Mouse (Mus musculus) hematopoietic stem cell, adult 5-6 weeks (primary cell): ENCODE data around the gene Mettl7a1. TPM values are rescaled to one million over a fixed set of nuclear protein-coding genes. Genes with fewer than 3 reads are reported as not detected.

Experiments
- ATAC-seq, 2 experiments: fragments of 125-278 bp in 1 of 2; replicated peaks in 1 of 2; 2 replicates each; pipeline ENCODE4 v1.8.0; 2016 to 2017; ENCODE audit warnings: inconsistent platforms in 2 of 2, mild to moderate bottlenecking in 2 of 2, moderate number of reproducible peaks in 2 of 2, low read depth in 1 of 2, moderate TSS enrichment in 1 of 2; ENCODE audit not compliant: low FRiP score in 2 of 2, poor library complexity in 2 of 2, severe bottlenecking in 2 of 2, insufficient read depth in 1 of 2, low TSS enrichment in 1 of 2
- total RNA-seq: library from RNA; stranded (forward); fragments of 172-1452, 232-1000 nt; gene quantifications from 2 replicates; pipeline ENCODE4 v1.2.3, GENCODE M21; 2017

Mettl7a1 gene
- total RNA-seq, 1 experiment from 2014 or later: 145 TPM

DNA sequence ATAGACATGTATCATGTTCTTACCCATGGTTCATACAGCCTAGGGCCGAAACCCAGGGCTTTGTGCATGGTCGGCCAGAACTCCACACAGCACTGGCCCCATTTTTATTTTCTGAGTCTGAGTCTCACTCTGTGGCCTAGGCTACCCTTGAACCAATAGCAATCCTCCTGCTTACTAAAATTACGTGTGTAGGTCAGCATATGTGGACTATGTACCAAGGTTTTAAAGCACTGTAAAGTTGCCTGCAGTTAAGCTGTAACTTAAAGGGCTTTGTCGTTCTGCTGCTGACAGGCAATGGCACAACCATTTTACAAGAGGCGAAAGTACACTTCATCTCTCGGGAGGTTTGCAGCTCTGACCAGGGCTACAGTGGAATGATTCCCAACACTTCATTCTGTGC is 15.0 kb upstream of the Mettl7a1 start:
- ATAC-seq: no peak

DNA sequence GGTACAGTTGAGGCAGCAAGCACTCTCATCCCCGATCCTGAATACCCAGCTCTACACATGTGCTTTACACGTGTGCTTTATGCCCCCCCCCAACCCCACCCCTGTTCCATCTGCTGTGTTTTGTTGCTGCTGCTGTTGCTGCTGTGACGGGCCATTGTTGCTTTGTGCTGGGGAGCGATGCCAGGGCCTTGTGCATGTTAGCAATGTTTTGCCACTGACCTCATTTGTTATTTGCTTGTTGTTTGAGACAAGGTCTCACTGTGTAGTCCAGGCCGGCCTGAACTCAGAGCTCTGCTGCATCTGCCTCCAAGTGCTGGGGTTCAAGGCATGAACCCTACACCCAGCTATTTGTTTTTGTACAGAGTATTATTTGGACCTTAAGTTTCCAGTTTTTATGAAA is 13.1 kb upstream of the Mettl7a1 start:
- ATAC-seq: no peak

DNA sequence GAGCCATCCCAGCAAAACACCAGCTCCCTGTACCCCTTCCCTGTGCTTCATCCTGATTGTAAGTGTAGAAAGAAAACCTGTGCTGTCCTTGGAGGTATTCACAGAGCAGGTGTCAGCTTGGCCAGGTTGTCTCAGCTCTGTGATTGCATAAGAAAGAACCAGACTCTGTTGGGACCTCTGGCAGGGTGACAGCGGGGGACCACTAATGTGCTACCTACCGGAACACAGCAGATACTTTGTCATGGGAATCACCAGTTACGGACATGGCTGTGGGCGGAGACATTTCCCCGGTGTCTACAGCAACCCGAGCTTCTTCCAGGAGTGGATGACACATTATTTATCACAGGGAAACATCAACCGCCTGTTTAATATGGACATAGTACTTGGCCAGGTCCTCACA is 11.6 kb upstream of the Mettl7a1 start:
- no peak for ATAC-seq

DNA sequence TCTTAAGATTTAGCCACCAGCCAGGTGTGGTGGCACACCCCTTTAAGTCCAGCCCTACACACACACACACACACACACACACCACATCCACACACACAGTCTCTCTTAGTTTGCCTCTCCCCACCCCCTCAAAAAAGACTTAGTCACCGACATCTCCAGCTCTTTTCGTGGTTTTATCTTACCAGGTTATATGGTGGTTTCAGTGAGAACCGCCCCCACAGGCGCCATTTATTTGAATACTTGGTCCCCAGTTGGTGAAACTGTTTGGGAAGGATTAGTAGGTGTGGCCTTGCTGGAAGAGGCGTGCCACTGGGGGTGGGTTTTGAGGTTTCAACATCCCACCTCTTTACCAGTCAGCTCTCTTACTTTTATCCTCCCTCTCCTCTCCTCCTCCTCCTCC is 6.1 kb upstream of the Mettl7a1 start:
- ATAC-seq: no peak

DNA sequence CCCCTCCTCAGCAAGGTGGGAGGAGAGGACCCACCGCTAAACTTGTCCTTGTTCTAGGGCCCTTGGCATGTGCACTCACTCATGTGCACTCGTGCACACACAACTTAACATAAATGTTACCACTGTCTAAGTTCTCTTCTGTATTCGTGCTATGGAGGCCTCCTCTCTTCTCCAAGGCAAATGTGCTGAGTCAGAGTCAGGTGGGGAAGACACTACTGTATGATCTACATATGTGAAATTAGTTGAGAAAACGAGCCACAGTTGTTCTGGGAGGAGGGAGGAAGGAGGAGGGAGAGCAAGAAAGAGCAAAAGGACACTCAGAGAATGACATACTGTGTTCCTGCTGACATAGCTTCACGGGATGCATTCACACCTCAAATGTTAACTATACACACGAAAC is 3.4 kb upstream of the Mettl7a1 start:
- ATAC-seq: no peak

DNA sequence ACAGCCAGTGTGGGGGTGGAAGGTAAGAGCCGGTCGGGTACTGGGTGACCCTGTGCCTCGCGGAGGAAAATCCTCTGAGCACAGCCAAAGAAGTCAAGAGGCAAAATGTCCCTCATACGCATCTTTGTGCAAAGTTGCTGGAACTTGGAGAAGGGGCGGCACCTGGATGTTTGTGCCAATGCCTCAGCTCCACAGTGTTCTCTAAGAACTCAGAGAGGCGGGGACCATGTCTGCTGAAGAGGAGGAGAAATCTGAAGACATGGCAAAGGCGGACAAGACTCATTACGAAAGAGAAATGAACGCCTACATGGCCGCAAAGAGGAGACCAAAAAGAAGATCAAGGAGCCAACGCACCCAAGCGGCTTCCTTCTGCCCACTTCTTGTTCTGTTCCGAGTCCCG is 2.4 kb upstream of the Mettl7a1 start:
- no peak for ATAC-seq

DNA sequence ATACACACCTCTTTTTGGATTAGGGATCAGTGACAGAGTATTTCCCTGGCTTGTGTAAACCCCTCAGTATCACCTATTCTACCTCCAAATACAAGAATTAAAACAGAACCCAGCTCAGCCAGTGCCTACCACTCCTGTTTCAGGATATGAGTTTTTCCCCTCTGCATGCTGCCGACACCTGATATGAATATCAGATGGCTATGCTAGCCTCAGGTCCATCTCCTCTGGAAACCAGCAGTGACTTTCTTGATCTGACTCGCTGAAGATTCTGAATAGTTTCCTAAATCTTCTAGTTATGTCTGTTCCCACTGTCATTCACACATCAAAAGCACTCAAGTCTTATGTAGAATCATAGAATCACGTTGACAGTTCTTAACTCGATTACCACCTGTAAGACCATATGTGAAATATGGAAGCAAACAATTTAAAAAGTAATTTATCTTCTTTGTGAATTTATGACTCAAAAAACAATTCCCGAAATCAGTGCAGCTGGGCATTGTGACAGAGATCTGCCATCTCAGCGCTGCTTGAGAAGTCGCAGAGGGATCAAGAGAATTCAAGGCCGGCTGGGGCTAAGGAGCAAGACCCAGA is 417 bp upstream of the Mettl7a1 start:
- ATAC-seq: no peak

DNA sequence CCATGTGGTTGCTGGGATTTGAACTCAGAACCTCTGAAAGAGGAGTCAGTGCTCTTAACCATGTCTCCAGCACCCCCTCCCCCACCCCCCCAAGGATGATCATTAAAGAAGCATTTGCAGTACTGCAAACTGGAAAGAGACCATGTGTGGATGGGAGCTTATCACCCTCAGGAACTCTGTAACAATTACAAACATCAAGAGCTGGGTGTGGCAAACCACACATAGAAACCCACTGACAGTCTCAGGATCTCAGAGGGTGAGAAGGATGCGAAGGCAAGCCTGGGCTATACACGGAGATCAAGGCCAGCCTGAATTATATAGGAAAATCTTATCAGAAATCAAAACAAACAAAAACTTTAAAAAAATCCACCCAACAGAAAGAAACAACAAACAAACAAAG is 2.3 kb downstream of the Mettl7a1 start:
- ATAC-seq: no peak

DNA sequence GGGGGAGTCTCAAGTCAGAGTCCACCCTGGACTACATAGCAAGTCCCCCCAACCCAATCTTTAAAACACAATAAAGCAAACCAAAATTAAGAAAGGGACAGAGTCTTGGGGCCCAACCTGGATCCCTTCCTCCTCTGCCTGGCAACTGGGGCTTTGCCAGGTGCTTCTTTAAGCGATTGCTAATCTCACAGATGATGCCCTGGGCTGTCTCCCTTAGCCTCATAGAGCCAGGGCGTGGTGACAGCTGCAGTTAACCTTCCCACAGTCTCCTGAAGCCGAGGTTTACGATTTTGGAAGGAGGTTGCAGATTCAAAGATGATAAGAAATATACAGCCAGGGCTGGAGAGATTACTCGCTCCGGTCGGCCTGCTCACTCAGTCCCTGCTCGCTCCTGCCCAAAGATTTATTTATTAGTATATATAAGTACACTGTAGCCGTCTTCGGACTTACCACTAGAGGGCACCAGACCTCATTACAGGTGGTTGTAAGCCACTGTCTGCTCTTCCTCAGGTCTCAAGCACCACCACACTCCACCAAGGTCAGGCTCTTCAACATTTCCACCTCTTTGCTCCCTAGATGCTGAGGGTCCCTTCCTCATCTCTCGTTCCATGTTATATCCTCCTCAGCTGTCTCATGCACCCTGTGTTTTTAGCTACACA is 3.6 kb downstream of the Mettl7a1 start:
- peak; percentile 23 to 36; a peak in 2 of 4 replicates for ATAC-seq

DNA sequence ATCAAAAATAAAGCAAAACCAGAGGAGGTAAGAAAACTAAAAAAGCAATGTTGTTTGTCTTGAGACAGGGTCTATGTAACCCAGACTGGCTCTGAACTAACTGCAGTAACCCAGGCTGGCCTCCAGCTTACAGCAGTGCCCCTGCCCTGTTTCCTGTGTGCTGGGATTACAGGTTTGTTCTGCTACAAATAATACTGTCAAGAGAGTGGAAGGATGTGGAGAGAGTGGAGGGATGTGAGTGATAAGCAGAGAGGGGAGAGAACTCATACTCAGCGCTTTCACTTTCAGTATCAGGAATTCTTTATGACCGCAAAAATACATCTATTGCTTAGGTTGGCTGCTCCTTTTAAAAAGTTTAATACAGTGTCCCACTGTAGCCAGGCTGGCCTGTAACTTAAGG is 8.4 kb downstream of the Mettl7a1 start:
- ATAC-seq: peak; percentile 87 to 89

DNA sequence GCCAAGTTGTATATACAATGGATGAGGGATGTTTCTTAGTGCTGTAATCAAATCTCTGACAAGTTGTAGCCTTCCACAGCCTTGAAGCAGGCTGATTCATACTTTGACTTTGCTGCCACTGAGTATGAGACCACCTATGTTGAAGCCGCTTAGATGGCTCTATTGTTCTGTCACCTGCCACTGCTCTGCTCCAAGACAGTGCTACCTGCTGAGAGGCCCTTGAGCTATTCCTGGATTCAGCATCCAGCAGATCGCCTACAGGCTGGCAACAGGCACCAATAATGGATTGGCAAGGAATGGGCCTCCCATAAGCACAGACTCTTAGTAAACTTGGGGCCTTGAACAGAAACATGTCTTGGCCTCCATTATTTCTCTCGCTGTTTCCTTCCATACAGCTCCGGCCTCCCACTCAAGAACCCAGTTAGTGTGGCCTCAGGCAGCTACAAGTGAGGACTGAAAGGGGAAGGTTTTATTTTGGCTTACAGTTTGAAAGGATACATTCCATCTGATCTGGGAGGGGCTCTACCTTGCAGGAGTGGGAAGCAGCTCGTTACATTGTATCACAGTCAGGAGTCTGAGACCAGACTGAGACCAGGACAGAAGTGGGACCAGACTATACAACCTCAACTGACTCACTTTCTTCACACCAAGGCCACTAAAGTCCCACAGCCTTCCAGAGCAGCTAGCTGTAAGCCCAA is 10.7 kb downstream of the Mettl7a1 start:
- no peak for ATAC-seq

DNA sequence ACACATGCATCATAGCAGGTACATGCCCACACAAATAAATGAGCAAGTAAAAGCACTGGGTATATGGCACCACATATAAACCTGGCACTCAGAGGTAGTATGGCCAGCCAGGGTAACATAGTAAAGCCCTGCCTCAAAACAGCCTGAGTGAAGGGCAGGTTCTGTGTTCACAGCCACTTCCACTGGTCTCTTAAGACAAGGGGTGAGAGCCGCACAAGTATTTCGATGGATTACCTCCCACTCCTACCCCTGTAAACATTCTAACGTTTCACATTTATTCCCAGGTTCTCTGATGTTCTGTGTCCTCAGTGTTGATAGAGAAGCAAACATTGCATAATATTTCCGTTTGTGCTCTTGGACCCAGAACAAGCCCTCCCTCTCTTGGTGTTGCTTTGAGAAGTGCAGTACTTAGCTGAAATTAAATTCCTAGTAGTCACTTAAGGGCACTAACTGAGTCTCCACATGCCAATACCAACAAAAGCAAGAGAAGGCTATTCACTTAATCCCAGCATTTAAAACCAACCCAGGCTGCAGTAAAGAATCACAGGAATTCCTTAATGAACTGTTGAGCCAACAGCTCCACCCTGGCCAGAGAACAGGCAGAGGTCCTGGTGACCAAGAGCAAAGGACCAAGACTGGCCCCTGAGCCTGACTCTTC is 14.2 kb downstream of the Mettl7a1 start:
- peak in 1 of 2 experiments; percentile 52; a peak in 2 of 4 replicates for ATAC-seq

DNA sequence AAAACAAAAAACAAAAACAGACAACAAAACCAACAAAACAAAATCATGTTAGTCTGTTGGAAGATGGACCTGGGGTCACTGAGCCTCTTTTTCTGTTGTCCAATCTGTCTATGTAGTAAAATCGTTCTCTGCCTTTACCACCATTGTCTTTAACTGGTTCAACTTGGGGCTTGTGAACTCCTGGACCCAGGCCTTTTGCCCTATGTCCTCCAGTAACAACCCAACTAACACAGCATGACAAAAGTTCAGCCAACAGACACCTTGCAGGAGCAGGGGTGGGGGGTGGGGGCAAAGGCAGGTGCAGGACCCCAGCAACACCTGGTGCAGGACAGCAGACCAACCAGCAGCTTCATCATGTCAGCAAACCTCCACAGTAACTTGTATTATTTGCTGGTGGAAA is 15.9 kb downstream of the Mettl7a1 start:
- no peak for ATAC-seq

DNA sequence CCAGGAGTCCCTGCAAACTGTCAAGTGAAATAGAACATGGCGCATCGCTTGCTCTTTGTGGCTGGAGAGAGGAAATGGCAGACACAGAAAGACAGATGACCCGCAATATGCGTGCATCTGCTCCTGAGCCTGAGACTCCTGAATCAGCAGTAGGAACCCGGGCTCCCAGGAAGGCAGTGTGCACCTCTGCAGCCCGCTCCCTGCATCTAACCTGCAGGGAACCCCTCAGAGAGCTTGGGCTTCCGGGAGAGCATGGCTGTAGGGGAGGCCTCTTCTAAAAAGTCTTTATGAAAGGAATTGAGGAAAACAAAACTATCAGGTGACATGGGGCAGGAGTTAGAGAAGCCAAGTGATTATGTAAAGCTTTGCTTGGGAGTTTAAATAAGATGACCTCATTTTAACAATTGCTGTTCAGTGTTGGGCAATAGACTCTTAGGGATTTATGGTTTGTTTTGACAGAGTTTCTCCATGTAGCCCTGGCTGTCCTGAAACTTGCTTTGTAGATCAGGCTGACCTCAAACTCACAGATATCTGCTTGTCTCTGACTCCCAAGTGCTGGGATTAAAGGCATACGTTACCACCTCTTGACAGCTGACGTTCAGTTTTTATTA is 16.5 kb downstream of the Mettl7a1 start:
- no peak for ATAC-seq

DNA sequence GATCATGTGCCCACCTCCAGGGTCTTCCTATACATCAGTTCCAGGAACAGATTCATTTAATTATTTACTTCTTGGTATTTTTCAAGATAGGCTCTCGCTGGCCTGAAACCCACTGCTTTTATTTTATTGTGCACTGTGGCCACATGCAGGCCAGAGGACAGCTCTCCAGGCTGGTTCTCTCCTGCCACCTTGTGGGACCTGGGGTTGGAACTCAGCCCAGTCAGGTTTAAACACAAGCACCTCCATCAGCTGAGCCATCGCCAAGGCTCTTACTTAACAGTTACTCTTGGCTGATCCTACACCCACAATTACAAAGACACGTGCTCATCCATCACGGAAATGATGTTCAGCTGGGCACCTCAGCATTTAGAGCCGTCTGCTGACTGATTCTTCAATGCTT is 17.2 kb downstream of the Mettl7a1 start:
- peak; percentile 52 to 75; a peak in 1 of 4 replicates for ATAC-seq

DNA sequence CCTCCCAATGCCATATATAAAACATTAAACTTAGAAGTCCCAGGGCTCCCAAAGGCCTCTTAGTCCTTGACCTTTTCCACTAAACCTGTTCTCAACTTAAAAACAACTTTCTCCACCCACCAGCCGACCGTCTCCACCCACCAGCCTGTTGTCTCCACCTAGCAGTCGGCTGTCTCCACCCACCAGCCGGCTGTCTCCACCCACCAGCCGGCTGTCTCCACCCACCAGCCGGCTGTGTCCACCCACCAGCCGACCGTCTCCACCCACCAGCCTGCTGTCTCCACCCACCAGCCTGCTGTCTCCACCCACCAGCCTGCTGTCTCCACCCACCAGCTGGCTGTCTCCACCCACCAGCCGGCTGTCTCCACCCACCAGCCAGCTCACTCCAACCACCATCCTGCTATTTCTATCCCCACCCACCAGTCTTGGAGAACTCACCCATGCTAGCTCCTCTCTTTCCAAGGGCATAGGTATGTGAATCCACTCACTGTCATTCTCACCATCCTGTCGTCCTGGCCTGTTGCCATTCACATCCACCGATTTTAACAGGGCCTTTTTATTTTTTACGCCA is 20.2 kb downstream of the Mettl7a1 start:
- ATAC-seq: peak in 1 of 2 experiments; percentile 58; a peak in 2 of 4 replicates

DNA sequence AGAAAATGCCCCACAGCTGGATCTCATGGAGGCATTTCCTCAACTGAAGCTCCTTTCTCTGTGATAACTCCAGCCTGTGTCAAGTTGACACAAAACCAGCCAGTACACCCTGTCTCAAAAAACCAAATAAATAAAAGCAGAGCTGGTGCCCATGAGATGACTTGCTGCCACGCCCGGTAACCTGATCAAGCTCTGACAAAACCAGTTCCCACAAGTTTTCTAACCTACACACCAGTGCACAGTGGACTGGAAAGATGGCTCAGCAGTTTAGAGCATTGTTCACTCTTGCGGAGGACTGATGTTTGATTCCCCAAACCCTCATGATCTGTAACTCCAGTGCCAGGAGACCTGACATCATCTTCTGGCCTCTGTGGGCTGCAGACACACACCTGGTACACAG is 21.3 kb downstream of the Mettl7a1 start:
- ATAC-seq: no peak
